Mouse (Mus musculus): Measurements from ENCODE around the gene Nf2. TPM values are rescaled to one million over a fixed set of nuclear protein-coding genes. Genes with fewer than 3 reads are reported as not detected.
A peak's percentile ranks its signal among the peaks of the same experiment; 100 is the strongest.

Gene Nf2
- polyA plus RNA-seq, 1 experiment from 2014 or later: 44.9 TPM

GRCm38 (mm10) chr11:4865645-4866251, 16.4 kb upstream of the Nf2 start:
- no peak overlapping the region for H3K4me3 ChIP-seq (ENCODE audit: low read depth, low read length)
- H3K9me3 ChIP-seq (replicated peaks; ENCODE audit: control insufficient read depth, low read length): no peaks in the 10 kb centered on the region
- ATAC-seq (peak; percentile 40), DNase-seq (ENCODE audit: low spot score) (peak; percentile 87)
- H3K36me3 ChIP-seq (ENCODE audit: control insufficient read depth, insufficient read depth, low read length): no peaks in the 10 kb centered on the region
- H3K4me1 ChIP-seq (ENCODE audit: control insufficient read depth, insufficient read depth, low read length): no peaks in the 10 kb centered on the region
- H3K9ac ChIP-seq (ENCODE audit: low read length): no peak overlapping the region
- H3K27me3 ChIP-seq (replicated peaks; ENCODE audit: control insufficient read depth, insufficient read depth, low read length): no peaks in the 10 kb centered on the region
- no peak overlapping the region for H3K27ac ChIP-seq (ENCODE audit: low read depth, low read length)
- WGBS: 34% methylated on average over 10 of the region's 10 CpGs
- no peak overlapping the region for H3K4me2 ChIP-seq (ENCODE audit: low read length)

DNA sequence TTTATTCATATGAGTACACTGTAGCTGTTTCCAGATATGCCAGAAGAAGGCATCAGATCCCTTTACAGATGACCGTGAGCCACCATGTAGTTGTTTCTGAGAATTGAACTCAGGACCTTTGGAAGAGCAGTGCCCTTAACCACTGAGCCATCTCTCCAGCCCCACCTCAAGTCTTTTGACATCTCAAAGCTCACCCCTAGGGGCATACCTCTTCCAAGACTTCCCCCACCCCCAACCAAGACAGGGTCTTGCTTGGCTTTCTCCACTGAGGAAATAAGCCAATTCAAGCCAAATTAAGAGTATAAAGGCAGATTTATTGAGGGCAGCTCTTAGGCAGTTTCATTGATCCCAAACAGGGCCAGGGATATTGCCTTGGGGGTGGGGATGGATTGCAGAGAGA, 13.4 kb upstream of the Nf2 start:
- Histone ChIP-seq H3K27ac (ENCODE audit: low read depth, low read length) (no peak overlapping the region), H3K4me1 (ENCODE audit: control insufficient read depth, insufficient read depth, low read length) (no peaks in the 10 kb centered on the region), H3K4me3 (ENCODE audit: low read depth, low read length) (no peak overlapping the region), H3K4me2 (ENCODE audit: low read length) (no peak overlapping the region), H3K27me3 (replicated peaks; ENCODE audit: control insufficient read depth, insufficient read depth, low read length) (no peaks in the 10 kb centered on the region), H3K9me3 (replicated peaks; ENCODE audit: control insufficient read depth, low read length) (no peaks in the 10 kb centered on the region), H3K36me3 (ENCODE audit: control insufficient read depth, insufficient read depth, low read length) (no peaks in the 10 kb centered on the region), H3K9ac (ENCODE audit: low read length) (no peak overlapping the region)
- DNase-seq (ENCODE audit: low spot score) (no peak), ATAC-seq (no peak)
- WGBS: 96% methylated on average over 1 of the region's 1 CpGs

DNA sequence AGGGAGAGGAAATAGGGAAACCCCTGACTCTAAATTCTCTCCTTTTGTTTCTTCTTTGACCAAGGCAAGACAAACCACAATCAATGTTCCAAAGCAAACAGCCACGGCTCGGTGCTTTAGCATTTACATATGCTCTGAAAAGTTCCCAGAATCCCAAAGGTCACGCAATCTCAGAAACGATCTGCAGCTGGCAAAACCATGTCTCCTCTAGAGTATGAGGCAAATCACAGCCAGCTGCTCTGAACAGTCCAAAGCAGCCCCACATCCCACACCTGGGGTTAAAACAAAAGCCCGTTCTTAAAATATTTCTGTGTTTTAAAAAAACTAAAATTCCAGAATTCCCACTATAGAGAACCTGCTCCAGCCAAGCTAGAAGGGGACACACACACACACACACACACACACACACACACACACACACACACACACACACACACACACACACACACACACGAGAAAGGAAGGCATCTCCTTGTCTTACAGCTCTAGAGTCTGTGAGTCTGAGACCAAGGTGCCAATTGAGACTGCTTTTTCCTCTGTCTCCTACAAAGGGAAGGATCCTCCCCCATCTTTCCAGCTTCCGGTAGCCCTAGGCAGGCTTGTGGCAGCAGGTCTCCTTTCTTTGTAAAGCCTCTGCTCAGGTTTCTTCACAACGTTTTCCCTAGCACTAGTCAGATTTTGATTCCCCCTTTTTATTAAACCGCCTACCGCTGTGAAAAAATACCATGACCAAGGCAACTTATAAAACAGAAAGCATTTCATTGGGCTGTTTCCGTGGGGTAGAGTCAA, 12.7 kb upstream of the Nf2 start:
- ATAC-seq (no peak), DNase-seq (ENCODE audit: low spot score) (no peak)
- Histone ChIP-seq H3K4me1 (ENCODE audit: control insufficient read depth, insufficient read depth, low read length) (no peaks in the 10 kb centered on the region), H3K9ac (ENCODE audit: low read length) (no peak overlapping the region), H3K27ac (ENCODE audit: low read depth, low read length) (no peak overlapping the region), H3K36me3 (ENCODE audit: control insufficient read depth, insufficient read depth, low read length) (no peaks in the 10 kb centered on the region), H3K27me3 (replicated peaks; ENCODE audit: control insufficient read depth, insufficient read depth, low read length) (no peaks in the 10 kb centered on the region), H3K4me2 (ENCODE audit: low read length) (no peak overlapping the region), H3K4me3 (ENCODE audit: low read depth, low read length) (no peak overlapping the region), H3K9me3 (replicated peaks; ENCODE audit: control insufficient read depth, low read length) (no peaks in the 10 kb centered on the region)
- WGBS: 56% methylated on average over 11 of the region's 11 CpGs

DNA sequence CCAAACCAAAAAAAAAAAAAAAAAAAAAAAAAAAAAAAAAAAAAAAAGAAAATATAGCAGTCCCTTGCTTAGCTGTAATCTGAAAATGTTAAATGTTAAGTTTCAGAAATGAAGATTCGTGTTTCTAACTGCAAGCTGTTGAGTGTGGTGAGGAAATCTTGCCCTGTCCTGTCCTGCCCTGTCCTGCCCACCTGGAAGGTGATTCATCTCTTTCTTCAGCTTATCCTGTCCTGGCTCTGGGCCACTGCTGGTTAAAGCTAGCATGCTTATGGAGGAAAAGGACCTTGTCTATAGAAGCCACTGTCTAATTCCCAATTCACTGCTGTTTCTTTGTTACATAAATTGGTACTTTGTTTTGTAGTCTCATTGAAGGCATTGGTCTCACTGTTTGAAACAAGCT, 11.7 kb upstream of the Nf2 start:
- no peaks in the 10 kb centered on the region for H3K4me1 ChIP-seq (ENCODE audit: control insufficient read depth, insufficient read depth, low read length)
- H3K9me3 ChIP-seq (replicated peaks; ENCODE audit: control insufficient read depth, low read length): no peaks in the 10 kb centered on the region
- no peak overlapping the region for H3K27ac ChIP-seq (ENCODE audit: low read depth, low read length)
- DNase-seq (ENCODE audit: low spot score) (no peak), ATAC-seq (no peak)
- no peak overlapping the region for H3K9ac ChIP-seq (ENCODE audit: low read length)
- H3K36me3 ChIP-seq (ENCODE audit: control insufficient read depth, insufficient read depth, low read length): no peaks in the 10 kb centered on the region
- H3K27me3 ChIP-seq (replicated peaks; ENCODE audit: control insufficient read depth, insufficient read depth, low read length): no peaks in the 10 kb centered on the region
- no peak overlapping the region for H3K4me2 ChIP-seq (ENCODE audit: low read length)
- WGBS: 74% methylated on average over 1 of the region's 1 CpGs
- H3K4me3 ChIP-seq (ENCODE audit: low read depth, low read length): no peak overlapping the region

GRCm38 (mm10) chr11:4858416-4858815, 9.1 kb upstream of the Nf2 start:
- no peak overlapping the region for H3K9ac ChIP-seq (ENCODE audit: low read length)
- no peaks in the 10 kb centered on the region for H3K4me1 ChIP-seq (ENCODE audit: control insufficient read depth, insufficient read depth, low read length)
- no peak overlapping the region for H3K27ac ChIP-seq (ENCODE audit: low read depth, low read length)
- DNase-seq (ENCODE audit: low spot score) (no peak), ATAC-seq (no peak)
- H3K4me2 ChIP-seq (ENCODE audit: low read length): no peak overlapping the region
- H3K4me3 ChIP-seq (ENCODE audit: low read depth, low read length): no peak overlapping the region
- H3K36me3 ChIP-seq (ENCODE audit: control insufficient read depth, insufficient read depth, low read length): no peaks in the 10 kb centered on the region
- WGBS: 60% methylated on average over 2 of the region's 2 CpGs
- H3K9me3 ChIP-seq (replicated peaks; ENCODE audit: control insufficient read depth, low read length): no peaks in the 10 kb centered on the region
- H3K27me3 ChIP-seq (replicated peaks; ENCODE audit: control insufficient read depth, insufficient read depth, low read length): no peaks in the 10 kb centered on the region

DNA sequence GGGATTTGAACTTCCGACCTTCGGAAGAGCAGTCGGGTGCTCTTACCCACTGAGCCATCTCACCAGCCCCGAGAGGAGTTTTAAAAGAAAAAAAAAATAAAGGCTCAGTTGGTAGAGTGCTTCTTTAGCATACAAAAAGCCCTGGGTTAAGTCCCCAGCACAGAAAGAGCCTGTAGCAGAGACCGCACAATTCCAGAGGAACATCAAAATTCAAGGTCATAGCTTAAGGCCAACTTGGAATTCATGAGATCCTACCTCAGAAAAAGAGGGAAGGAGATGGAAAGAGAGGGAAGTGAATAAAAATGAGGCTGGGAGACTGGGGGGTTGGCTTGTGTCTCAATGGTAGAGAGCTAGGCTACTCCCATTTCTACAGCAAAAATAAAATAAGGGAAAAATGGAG, 4.8 kb upstream of the Nf2 start:
- Histone ChIP-seq H3K4me2 (ENCODE audit: low read length) (no peak overlapping the region), H3K9ac (ENCODE audit: low read length) (no peak overlapping the region), H3K27me3 (replicated peaks; ENCODE audit: control insufficient read depth, insufficient read depth, low read length) (no peaks in the 10 kb centered on the region), H3K36me3 (ENCODE audit: control insufficient read depth, insufficient read depth, low read length) (no peaks in the 10 kb centered on the region), H3K27ac (ENCODE audit: low read depth, low read length) (no peak overlapping the region), H3K4me3 (ENCODE audit: low read depth, low read length) (no peak overlapping the region), H3K4me1 (ENCODE audit: control insufficient read depth, insufficient read depth, low read length) (no peaks in the 10 kb centered on the region), H3K9me3 (replicated peaks; ENCODE audit: control insufficient read depth, low read length) (no peaks in the 10 kb centered on the region)
- 94% methylated on average over 5 of the region's 5 CpGs for WGBS
- no peak for ATAC-seq
- no peak for DNase-seq (ENCODE audit: low spot score)

- no peak overlapping the region for H3K9ac ChIP-seq (ENCODE audit: low read length)
- ATAC-seq (no peak), DNase-seq (ENCODE audit: low spot score) (no peak)
- no peak overlapping the region for H3K27ac ChIP-seq (ENCODE audit: low read depth, low read length)
- no peaks in the 10 kb centered on the region for H3K9me3 ChIP-seq (replicated peaks; ENCODE audit: control insufficient read depth, low read length)
- no peaks in the 10 kb centered on the region for H3K27me3 ChIP-seq (replicated peaks; ENCODE audit: control insufficient read depth, insufficient read depth, low read length)
- H3K4me2 ChIP-seq (ENCODE audit: low read length): no peak overlapping the region
- H3K4me1 ChIP-seq (ENCODE audit: control insufficient read depth, insufficient read depth, low read length): peaks cover 2% of the 10 kb centered on the region
- H3K4me3 ChIP-seq (ENCODE audit: low read depth, low read length): no peak overlapping the region
- no peaks in the 10 kb centered on the region for H3K36me3 ChIP-seq (ENCODE audit: control insufficient read depth, insufficient read depth, low read length)
Measured at GRCm38 (mm10) chr11:4853021-4853420, 3.7 kb upstream of the Nf2 start.

DNA sequence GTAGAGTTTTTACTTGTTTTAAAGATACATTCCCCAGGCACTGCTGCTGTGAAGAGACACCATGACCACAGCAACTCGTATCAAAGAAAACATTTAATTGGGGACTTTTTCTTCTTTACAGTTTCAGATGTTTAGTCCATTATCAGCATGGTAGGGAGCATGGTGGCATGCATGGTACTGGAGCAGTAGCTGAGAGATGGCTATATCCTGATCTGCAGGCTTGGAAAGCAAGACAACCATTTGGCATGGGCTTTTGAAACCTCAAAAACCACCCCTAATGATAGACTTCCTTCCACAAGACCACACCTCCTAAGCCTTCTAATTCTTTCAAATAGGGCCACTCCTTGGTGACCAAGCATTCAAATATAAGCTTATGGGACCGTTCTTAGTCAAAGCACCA, 1.1 kb upstream of the Nf2 start:
- no peak for DNase-seq (ENCODE audit: low spot score)
- no peak overlapping the region for H3K27ac ChIP-seq (ENCODE audit: low read depth, low read length)
- WGBS: 93% methylated on average over 2 of the region's 2 CpGs
- no peak for ATAC-seq
- no peaks in the 10 kb centered on the region for H3K9me3 ChIP-seq (replicated peaks; ENCODE audit: control insufficient read depth, low read length)
- H3K4me1 ChIP-seq (ENCODE audit: control insufficient read depth, insufficient read depth, low read length): peaks cover 12% of the 10 kb centered on the region
- no peak overlapping the region for H3K9ac ChIP-seq (ENCODE audit: low read length)
- H3K4me2 ChIP-seq (ENCODE audit: low read length): peak overlapping the region; percentile 52; the same call in 1 of the 2 replicates
- no peaks in the 10 kb centered on the region for H3K27me3 ChIP-seq (replicated peaks; ENCODE audit: control insufficient read depth, insufficient read depth, low read length)
- H3K4me3 ChIP-seq (ENCODE audit: low read depth, low read length): no peak overlapping the region
- H3K36me3 ChIP-seq (ENCODE audit: control insufficient read depth, insufficient read depth, low read length): no peaks in the 10 kb centered on the region

- Histone ChIP-seq H3K4me1 (ENCODE audit: control insufficient read depth, insufficient read depth, low read length) (peaks cover 12% of the 10 kb centered on the region), H3K9ac (ENCODE audit: low read length) (peak overlapping the region; percentile 92), H3K27ac (ENCODE audit: low read depth, low read length) (peak overlapping the region; percentile 71), H3K4me2 (ENCODE audit: low read length) (peak overlapping the region; percentile 67), H3K36me3 (ENCODE audit: control insufficient read depth, insufficient read depth, low read length) (no peaks in the 10 kb centered on the region), H3K9me3 (replicated peaks; ENCODE audit: control insufficient read depth, low read length) (no peaks in the 10 kb centered on the region), H3K4me3 (ENCODE audit: low read depth, low read length) (peak overlapping the region; percentile 93), H3K27me3 (replicated peaks; ENCODE audit: control insufficient read depth, insufficient read depth, low read length) (no peaks in the 10 kb centered on the region)
- no peak; the same call in 1 of the 2 replicates for ATAC-seq
- DNase-seq (ENCODE audit: low spot score): peak; percentile 42
- WGBS: 1% methylated on average over 50 of the region's 50 CpGs
Measured at GRCm38 (mm10) chr11:4848483-4849248, 670 bp downstream of the Nf2 start.

All from forebrain, embryonic 14.5 days (tissue).